Mouse (Mus musculus) bone marrow macrophage, adult 2 months (primary cell): ENCODE data around the gene Ptprd.

Source experiments
- CTCF ChIP-seq: IDR thresholded peaks from 2 replicates; pipeline ENCODE4 v1.5.1; 2012; ENCODE audit warnings: low read depth, mild to moderate bottlenecking, low read length, moderate library complexity
- POLR2A ChIP-seq: IDR thresholded peaks from 2 replicates; pipeline ENCODE4 v1.6.1; 2012; ENCODE audit warnings: mild to moderate bottlenecking, low read depth, low read length, borderline replicate concordance

DNA sequence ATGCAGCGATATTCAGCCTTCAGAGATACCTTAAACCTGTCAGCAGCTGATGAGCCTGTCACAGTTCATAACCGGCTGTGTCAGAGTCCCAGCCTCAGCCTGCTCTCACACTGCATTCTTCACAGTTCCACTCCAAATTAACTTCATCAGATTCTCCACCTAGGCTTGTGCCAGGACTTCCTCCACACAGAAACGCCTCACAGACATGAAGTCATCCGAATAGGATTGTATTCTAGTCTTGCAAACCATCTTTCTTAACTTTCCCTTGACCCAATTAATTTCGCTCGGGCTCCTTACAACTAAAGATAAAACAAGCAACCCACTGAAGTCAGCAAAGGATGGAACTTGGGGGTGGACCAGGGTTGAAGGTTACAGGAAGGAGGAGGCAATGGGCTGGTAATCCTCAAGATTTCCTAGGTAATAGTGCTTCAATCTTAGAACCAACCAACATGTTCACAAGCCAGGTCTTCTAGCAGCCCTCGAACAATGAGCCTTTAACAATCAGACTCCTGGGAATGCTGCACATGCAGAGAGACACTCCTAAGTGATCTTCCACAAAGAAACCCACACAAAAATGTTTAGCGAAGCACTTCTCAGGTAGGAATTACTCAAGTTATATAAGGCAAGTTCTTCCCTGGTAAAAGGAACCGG is 758 bp downstream of the Ptprd start:
- TF ChIP-seq CTCF (no peak), POLR2A (no peak)
